Mouse (Mus musculus) intestine, embryonic 16.5 days (tissue): ENCODE measurements at regions not wholly inside any gene's neighbourhood (a gene's known extent, or its start where the extent isn't known, plus 50 kb on each side); places are given as distances from the start of the nearest gene placed in this dataset.

Experiments
- ATAC-seq: fragments of 200-750 bp; cut with Nextera tagmentation; 2 replicates; pipeline ENCODE4 v1.8.0; 2017; ENCODE audit warnings: moderate TSS enrichment, moderate library complexity
- H3K27ac ChIP-seq: fragments of 300-500 bp; sonication (generic); 2 replicates; pipeline ENCODE4 v1.5.1; 2014; ENCODE audit warnings: mild to moderate bottlenecking, low read length
- H3K27me3 ChIP-seq: fragments of 300-500 bp; sonication (generic); replicated peaks from 2 replicates; pipeline ENCODE4 v1.6.1; 2014; ENCODE audit warnings: low read length, control low read depth, mixed read lengths; ENCODE audit not compliant: control insufficient read depth, insufficient read depth
- H3K36me3 ChIP-seq: fragments of 300-500 bp; sonication (generic); 2 replicates; pipeline ENCODE4 v1.6.1; 2014; ENCODE audit warnings: low read length, control low read depth; ENCODE audit not compliant: control insufficient read depth, insufficient read depth
- H3K4me1 ChIP-seq: fragments of 300-500 bp; sonication (generic); 2 replicates; pipeline ENCODE4 v1.6.1; 2014; ENCODE audit warnings: low read length, control low read depth, mixed read lengths; ENCODE audit not compliant: control insufficient read depth, insufficient read depth
- H3K4me2 ChIP-seq: fragments of 300-500 bp; sonication (generic); 2 replicates; pipeline ENCODE4 v1.6.1; 2014; ENCODE audit warnings: low read depth, low read length, control low read depth
- H3K4me3 ChIP-seq: fragments of 300-500 bp; sonication (generic); 2 replicates; pipeline ENCODE4 v1.5.1; 2014; ENCODE audit warnings: mild to moderate bottlenecking, low read length
- H3K9ac ChIP-seq: fragments of 300-500 bp; sonication (generic); 2 replicates; pipeline ENCODE4 v1.6.1; 2014; ENCODE audit warnings: low read depth, low read length
- H3K9me3 ChIP-seq: fragments of 300-500 bp; sonication (generic); 2 replicates; pipeline ENCODE4 v1.6.1; 2016; ENCODE audit warnings: low read length, control low read depth; ENCODE audit not compliant: control insufficient read depth
- WGBS: fragments of 180-500 bp; shearing (Covaris S2); extraction: QIAGEN DNeasy Blood & Tissue Kit; methylation state at CpG from one replicate; pipeline ENCODE4 v1.1.7; 2014; 5-methylcytosine and 5-hydroxymethylcytosine counted together

DNA sequence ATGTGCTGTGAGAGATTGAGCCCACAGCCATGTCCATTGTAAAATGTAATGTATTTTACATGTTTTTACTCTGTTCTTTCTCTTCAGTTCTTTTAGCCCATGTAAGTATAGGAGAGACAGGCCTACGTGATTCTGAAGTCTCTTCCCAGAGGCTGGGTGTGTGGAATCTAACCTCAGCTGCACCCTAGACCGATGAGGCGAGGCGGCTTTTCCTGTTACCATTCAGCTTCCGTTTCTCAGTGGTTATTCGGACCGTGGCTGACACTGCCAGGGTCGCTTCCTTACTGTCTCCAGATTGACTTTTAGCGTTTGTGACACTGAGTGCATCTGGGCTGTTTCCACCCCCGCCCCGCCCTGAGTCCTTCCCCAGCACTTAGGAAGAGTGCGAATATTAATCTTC, 386.1 kb upstream of the Pmfbp1 start:
- WGBS: 64% methylated on average over 12 of the region's 12 CpGs
- no peak for ATAC-seq
- H3K4me2 ChIP-seq: no peak overlapping the region
- no peaks in the 10 kb centered on the region for H3K4me1 ChIP-seq
- no peaks in the 10 kb centered on the region for H3K9me3 ChIP-seq
- H3K4me3 ChIP-seq: no peak overlapping the region
- H3K27me3 ChIP-seq: no peaks in the 10 kb centered on the region
- no peaks in the 10 kb centered on the region for H3K36me3 ChIP-seq
- no peak overlapping the region for H3K27ac ChIP-seq
- H3K9ac ChIP-seq: no peak overlapping the region

DNA sequence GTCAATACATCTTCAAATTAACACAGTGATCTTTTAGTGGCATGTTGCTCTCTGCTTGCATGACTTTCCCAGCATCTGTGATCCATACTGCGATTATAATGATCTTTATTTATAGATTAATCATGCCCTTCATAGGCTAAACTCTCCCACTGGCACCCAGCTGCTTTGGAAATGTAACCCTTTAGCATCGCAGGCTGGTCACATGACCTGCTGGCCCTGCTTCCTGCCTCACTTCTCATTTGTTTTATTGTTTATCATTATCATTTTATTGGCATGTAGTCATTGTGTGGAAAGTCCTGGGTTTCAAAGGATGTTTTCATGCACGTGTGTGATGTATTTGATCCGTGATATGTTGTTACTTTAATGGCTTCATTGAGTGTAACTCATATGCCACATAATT, 384.4 kb upstream of the Pmfbp1 start:
- Histone ChIP-seq H3K4me3 (no peak overlapping the region), H3K4me1 (no peaks in the 10 kb centered on the region), H3K36me3 (no peaks in the 10 kb centered on the region), H3K27me3 (no peaks in the 10 kb centered on the region), H3K9ac (no peak overlapping the region), H3K9me3 (no peaks in the 10 kb centered on the region), H3K4me2 (no peak overlapping the region), H3K27ac (no peak overlapping the region)
- ATAC-seq: no peak
- 78% methylated on average over 4 of the region's 4 CpGs for WGBS

DNA sequence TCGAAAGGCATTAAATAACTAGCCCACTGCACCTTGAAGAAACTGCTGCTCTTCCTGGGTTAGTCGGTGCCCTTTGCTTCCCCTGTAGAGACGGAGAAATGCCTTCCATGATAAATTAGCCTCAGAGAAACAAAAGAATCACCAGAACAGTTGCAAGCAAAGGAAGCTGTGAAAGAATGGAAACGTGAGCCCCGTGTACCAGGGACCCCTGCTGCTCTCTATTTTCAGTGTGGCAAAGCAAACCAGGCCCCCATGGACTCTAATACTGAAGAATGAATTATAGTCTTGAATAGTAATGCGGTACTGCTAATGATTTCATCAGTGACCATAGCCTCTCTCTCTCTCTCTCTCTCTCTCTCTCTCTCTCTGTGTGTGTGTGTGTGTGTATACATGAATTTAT, 372.1 kb upstream of the Pmfbp1 start:
- Histone ChIP-seq H3K4me1 (no peaks in the 10 kb centered on the region), H3K4me3 (no peak overlapping the region), H3K36me3 (no peaks in the 10 kb centered on the region), H3K9me3 (no peaks in the 10 kb centered on the region), H3K4me2 (no peak overlapping the region), H3K9ac (no peak overlapping the region), H3K27ac (no peak overlapping the region), H3K27me3 (no peaks in the 10 kb centered on the region)
- WGBS: 42% methylated on average over 6 of the region's 6 CpGs
- ATAC-seq: no peak

DNA sequence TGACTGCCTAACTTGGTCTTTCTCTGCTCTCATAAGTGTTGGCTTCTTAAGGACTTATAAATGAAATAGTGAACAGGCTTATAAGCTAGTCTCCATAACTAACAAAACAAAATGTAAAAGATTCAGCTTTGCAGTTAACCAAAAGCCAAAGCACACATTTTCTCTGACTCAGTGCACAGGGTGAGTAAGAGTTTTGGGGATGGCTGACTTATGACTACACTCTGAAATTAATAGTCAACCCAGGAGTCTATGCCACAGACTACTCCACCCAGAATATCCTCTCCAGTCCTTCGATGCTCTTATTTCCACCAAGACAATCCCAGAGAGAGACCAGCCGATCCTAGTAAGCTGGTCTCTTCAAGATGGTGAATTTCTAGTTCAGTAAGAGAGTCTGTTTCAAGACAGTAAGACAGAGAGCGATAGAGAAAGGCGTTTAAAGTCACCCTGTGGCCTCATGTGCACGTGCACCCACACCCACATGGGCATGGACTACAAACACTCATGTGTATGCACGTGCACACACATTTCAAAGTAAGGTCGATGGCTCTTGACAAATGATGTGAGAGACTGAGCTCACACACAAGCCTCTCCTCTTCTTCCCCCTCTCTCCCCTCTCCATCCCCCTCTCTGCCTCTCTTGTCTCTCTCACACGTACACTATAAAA, 351.2 kb upstream of the Pmfbp1 start:
- no peak overlapping the region for H3K4me3 ChIP-seq
- H3K27ac ChIP-seq: no peak overlapping the region
- no peaks in the 10 kb centered on the region for H3K9me3 ChIP-seq
- H3K27me3 ChIP-seq: no peaks in the 10 kb centered on the region
- WGBS: 83% methylated on average over 8 of the region's 8 CpGs
- H3K4me2 ChIP-seq: no peak overlapping the region
- no peak for ATAC-seq
- no peaks in the 10 kb centered on the region for H3K36me3 ChIP-seq
- H3K4me1 ChIP-seq: no peaks in the 10 kb centered on the region
- H3K9ac ChIP-seq: no peak overlapping the region

DNA sequence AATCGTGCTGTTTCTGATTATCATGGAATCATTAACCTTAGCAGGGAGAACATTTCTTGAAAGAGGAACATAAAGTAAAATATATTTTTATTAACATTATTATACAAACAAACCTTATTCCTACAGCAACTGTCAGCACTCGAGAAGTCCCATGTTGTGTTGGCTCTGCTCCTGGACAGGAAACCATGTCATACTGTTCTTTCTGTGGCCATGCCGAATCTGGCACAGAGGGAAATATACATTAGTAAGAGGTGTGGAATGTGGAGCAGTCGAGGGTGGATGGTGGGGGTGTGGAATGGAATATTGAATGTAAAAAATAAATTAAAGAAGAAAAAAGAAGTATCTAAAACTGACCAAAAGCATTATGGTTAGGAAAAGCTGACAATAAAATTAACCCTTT, 342.1 kb upstream of the Pmfbp1 start:
- Histone ChIP-seq H3K4me3 (no peak overlapping the region), H3K27me3 (no peaks in the 10 kb centered on the region), H3K9ac (no peak overlapping the region), H3K27ac (no peak overlapping the region), H3K4me1 (no peaks in the 10 kb centered on the region), H3K4me2 (no peak overlapping the region), H3K36me3 (no peaks in the 10 kb centered on the region), H3K9me3 (no peaks in the 10 kb centered on the region; the same call in 1 of the 2 replicates)
- no peak for ATAC-seq
- 65% methylated on average over 4 of the region's 4 CpGs for WGBS

DNA sequence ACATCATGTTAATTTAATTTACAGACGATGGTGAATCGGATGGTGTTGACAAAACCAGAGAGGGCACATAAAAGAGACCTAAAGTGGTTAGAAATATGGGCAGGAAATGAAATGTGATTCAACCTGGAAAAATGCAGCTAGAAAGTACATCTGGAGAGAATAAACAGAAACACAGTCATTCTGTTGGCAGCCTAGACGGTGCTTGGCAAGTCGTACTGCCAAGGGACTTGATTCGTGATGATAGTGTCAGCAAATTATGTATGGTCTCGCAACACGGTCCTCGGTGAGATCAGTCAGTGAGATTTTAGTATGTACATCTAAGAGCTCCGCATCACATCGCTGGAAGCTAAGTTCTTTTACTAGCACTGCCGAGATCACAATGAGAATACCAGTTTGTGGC, 338.3 kb upstream of the Pmfbp1 start:
- Histone ChIP-seq H3K36me3 (no peaks in the 10 kb centered on the region), H3K9ac (no peak overlapping the region), H3K4me1 (no peaks in the 10 kb centered on the region), H3K9me3 (no peaks in the 10 kb centered on the region; the same call in 1 of the 2 replicates), H3K4me3 (no peak overlapping the region), H3K27me3 (no peaks in the 10 kb centered on the region), H3K27ac (no peak overlapping the region), H3K4me2 (no peak overlapping the region)
- WGBS: 62% methylated on average over 11 of the region's 11 CpGs
- ATAC-seq: no peak

DNA sequence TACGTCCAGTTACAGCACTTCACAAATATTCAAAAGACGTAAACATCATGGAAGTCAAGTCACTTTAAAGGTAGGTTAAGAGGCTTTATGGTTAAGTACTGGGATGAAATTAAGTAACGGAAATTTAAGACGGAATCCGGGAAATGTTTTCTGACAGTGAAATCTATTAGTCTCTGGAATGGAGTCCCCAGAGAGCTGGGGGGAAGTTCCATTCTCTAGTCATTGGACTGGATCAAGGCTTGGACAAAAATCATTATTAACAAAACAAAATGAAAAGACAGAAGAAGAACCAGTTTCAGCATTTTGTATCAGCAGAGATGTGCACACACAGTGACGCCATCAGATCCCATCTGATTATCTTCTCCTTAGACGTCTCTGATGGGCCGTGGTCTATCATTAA, 337.8 kb upstream of the Pmfbp1 start:
- no peak for ATAC-seq
- H3K9ac ChIP-seq: no peak overlapping the region
- no peaks in the 10 kb centered on the region; the same call in 1 of the 2 replicates for H3K9me3 ChIP-seq
- H3K27me3 ChIP-seq: no peaks in the 10 kb centered on the region
- no peak overlapping the region for H3K27ac ChIP-seq
- no peaks in the 10 kb centered on the region for H3K36me3 ChIP-seq
- H3K4me2 ChIP-seq: no peak overlapping the region
- WGBS: 82% methylated on average over 8 of the region's 8 CpGs
- no peaks in the 10 kb centered on the region for H3K4me1 ChIP-seq
- H3K4me3 ChIP-seq: no peak overlapping the region

DNA sequence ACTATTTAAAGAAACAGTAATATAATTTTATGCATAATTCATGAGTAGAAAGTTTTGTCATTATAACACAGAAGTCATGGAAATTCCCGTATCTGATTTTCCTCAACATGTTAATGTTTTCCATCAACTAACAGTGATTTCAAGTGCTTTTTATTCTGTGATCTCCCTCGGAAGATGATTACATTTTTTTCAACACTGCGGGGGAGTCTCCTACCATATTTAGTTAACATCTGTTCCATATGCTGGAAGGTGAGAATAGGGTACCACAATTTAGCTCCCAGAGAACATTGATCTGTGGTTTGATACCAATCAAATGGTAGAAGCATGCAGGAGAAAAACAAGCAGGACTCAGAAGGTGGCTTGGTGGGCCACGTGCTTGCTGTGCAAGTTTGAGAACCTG, 321.1 kb upstream of the Pmfbp1 start:
- no peak overlapping the region for H3K4me3 ChIP-seq
- ATAC-seq: no peak
- no peak overlapping the region for H3K27ac ChIP-seq
- H3K27me3 ChIP-seq: no peaks in the 10 kb centered on the region
- WGBS: 68% methylated on average over 4 of the region's 4 CpGs
- H3K36me3 ChIP-seq: no peaks in the 10 kb centered on the region
- H3K9ac ChIP-seq: no peak overlapping the region
- H3K4me2 ChIP-seq: no peak overlapping the region
- H3K4me1 ChIP-seq: no peaks in the 10 kb centered on the region
- peaks cover 4% of the 10 kb centered on the region; the same call in 1 of the 2 replicates for H3K9me3 ChIP-seq

DNA sequence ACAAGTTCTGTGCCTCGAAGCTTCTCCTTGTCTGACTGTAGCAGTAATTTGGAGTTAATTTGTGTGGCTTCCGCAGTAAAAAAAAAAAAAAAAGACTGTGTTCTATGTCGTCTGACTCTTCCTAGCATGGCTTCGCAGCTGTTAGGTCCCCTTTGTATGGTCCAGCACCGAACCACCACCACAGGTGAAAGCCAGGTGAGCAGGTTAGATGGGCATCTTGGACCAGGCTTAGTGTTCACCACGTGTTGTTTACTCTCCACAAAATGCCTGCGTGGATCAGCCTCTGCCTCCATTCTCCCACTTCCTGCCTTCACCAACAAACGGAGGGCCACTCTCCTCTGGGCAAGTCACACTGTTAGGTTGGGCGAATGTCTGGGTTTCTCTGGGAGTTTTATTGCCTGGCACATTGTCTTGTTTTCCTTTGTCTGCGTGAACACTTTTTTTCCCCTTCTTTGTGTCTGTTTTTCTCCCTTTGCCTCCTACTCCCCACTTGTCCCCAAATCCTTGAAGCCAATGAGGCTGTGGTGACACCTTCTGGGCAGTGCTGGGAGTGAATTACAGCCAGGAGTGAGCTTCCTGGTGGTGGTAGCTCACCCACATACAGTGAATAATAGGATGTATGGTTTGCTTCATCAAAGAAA, 308.1 kb upstream of the Pmfbp1 start:
- peak; percentile 62; the same call in 1 of the 2 replicates for ATAC-seq

More for the DNA sequence above, 308.1 kb upstream of the Pmfbp1 start:
- WGBS: 24% methylated on average over 10 of the region's 10 CpGs
- Histone ChIP-seq H3K4me3 (peak overlapping the region; percentile 35), H3K4me2 (peak overlapping the region; percentile 55), H3K36me3 (no peaks in the 10 kb centered on the region), H3K27ac (no peak overlapping the region), H3K27me3 (no peaks in the 10 kb centered on the region), H3K9ac (peak overlapping the region; percentile 60; the same call in 1 of the 2 replicates), H3K9me3 (no peaks in the 10 kb centered on the region), H3K4me1 (peaks cover 4% of the 10 kb centered on the region)
